Mouse (Mus musculus): Measurements from ENCODE around the gene Pcgf1. TPM values are rescaled to one million over a fixed set of nuclear protein-coding genes. Genes with fewer than 3 reads are reported as not detected.

The Pcgf1 gene
- polyA plus RNA-seq, 1 experiment from 2014 or later = 37.6 TPM

GRCm38 (mm10) chr6:83124851-83125312, 47.2 kb downstream of the Pcgf1 start:
- WGBS = under 1% methylated on average over 30 of the region's 30 CpGs
- H3K27me3 ChIP-seq (ENCODE audit: poor library complexity, severe bottlenecking) = no peaks in the 10 kb centered on the region
- no peaks in the 10 kb centered on the region for H3K9me3 ChIP-seq
- peak overlapping the region; percentile 91 for H3K27ac ChIP-seq
- H3K36me3 ChIP-seq (replicated peaks) = peaks cover 12% of the 10 kb centered on the region
- DNase-seq (ENCODE audit: extremely low spot score, low spot score) = peak; percentile 92
- peak overlapping the region; percentile 67 for H3K4me3 ChIP-seq
- peaks cover 49% of the 10 kb centered on the region for H3K4me1 ChIP-seq

GRCm38 (mm10) chr6:83125331-83125730, 47.7 kb downstream of the Pcgf1 start, which contains the start of gene Ino80b:
Ino80b (minus strand) TSS chr6:83125431.
- 23% methylated on average over 5 of the region's 5 CpGs for WGBS
- Histone ChIP-seq H3K36me3 (replicated peaks) (peaks cover 9% of the 10 kb centered on the region; the same call in 1 of the 2 replicates), H3K4me1 (peaks cover 45% of the 10 kb centered on the region), H3K27ac (peak within 1 kb of the TSS; percentile 91), H3K9me3 (no peaks in the 10 kb centered on the region), H3K4me3 (peak within 1 kb of the TSS; percentile 67), H3K27me3 (ENCODE audit: poor library complexity, severe bottlenecking) (no peaks in the 10 kb centered on the region)
- DNase-seq (ENCODE audit: extremely low spot score, low spot score) = no peak

GRCm38 (mm10) chr6:83127419-83127818, 49.8 kb downstream of the Pcgf1 start:
- Histone ChIP-seq H3K27ac (no peak overlapping the region), H3K4me1 (peaks cover 32% of the 10 kb centered on the region), H3K4me3 (no peak overlapping the region), H3K9me3 (no peaks in the 10 kb centered on the region), H3K36me3 (replicated peaks) (peaks cover 9% of the 10 kb centered on the region; the same call in 1 of the 2 replicates), H3K27me3 (ENCODE audit: poor library complexity, severe bottlenecking) (no peaks in the 10 kb centered on the region)
- 91% methylated on average over 5 of the region's 5 CpGs for WGBS
- DNase-seq (ENCODE audit: extremely low spot score, low spot score) = no peak

MicroRNAs encoded within 50 kb of the gene (microRNA counts, 519-probe panel; counts per million panel counts)
- 341 counts per million, percentile 65 among the panel's probes with 10 or more counts for microRNA mmu-miR-3470a+mmu-miR-3470b

Small RNAs within 50 kb of the gene (microRNA-seq; reads per million reads assigned to microRNA genes)
- gene Mir3470a (not detected), gene Mir7040 (not detected)

Other genes with a start within 250 kb of the Pcgf1 start
- gene Sema4f, start 138.1 kb upstream of the Pcgf1 start, polyA plus RNA-seq (2016; fragmentation: Nextera tagmentation; extraction: Ambion mirVana) = 1.8 TPM in 2 replicates
- gene M1ap, start 131.0 kb upstream of the Pcgf1 start, polyA plus RNA-seq (2016; fragmentation: Nextera tagmentation; extraction: Ambion mirVana) = 0.81 TPM in 1 of 2 replicates, not detected in the other
- 10.4 and 10.9 TPM in 2 replicates for gene Dok1, start 44.4 kb upstream of the Pcgf1 start, polyA plus RNA-seq (2016; fragmentation: Nextera tagmentation; extraction: Ambion mirVana)
- gene Loxl3, start 43.7 kb upstream of the Pcgf1 start, polyA plus RNA-seq (2016; fragmentation: Nextera tagmentation; extraction: Ambion mirVana) = 7.2 and 9.4 TPM in 2 replicates
- gene Aup1, start 23.3 kb upstream of the Pcgf1 start, polyA plus RNA-seq (2016; fragmentation: Nextera tagmentation; extraction: Ambion mirVana) = 164 and 169 TPM in 2 replicates
- gene Htra2, start 22.6 kb upstream of the Pcgf1 start, polyA plus RNA-seq (2016; fragmentation: Nextera tagmentation; extraction: Ambion mirVana) = 78.1 and 92.0 TPM in 2 replicates
- gene Dqx1, start 20.0 kb upstream of the Pcgf1 start, polyA plus RNA-seq (2016; fragmentation: Nextera tagmentation; extraction: Ambion mirVana) = 1.7 TPM in 2 replicates
- gene Tlx2, start 7.6 kb upstream of the Pcgf1 start, polyA plus RNA-seq (2016; fragmentation: Nextera tagmentation; extraction: Ambion mirVana) = not detected in 2 replicates
- 0.20 and 0.29 TPM in 2 replicates for gene Lbx2, start 8.5 kb downstream of the Pcgf1 start, polyA plus RNA-seq (2016; fragmentation: Nextera tagmentation; extraction: Ambion mirVana)
- gene Ccdc142, start 23.7 kb downstream of the Pcgf1 start, polyA plus RNA-seq (2016; fragmentation: Nextera tagmentation; extraction: Ambion mirVana) = 2.6 and 3.1 TPM in 2 replicates
- gene Gm42688, start 23.7 kb downstream of the Pcgf1 start, polyA plus RNA-seq (2016; fragmentation: Nextera tagmentation; extraction: Ambion mirVana) = 1.9 and 2.2 TPM in 2 replicates
- gene Mrpl53, start 31.2 kb downstream of the Pcgf1 start, polyA plus RNA-seq (2016; fragmentation: Nextera tagmentation; extraction: Ambion mirVana) = 135 and 149 TPM in 2 replicates
- gene Mogs, start 37.6 kb downstream of the Pcgf1 start, polyA plus RNA-seq (2016; fragmentation: Nextera tagmentation; extraction: Ambion mirVana) = 32.6 and 38.3 TPM in 2 replicates
- gene Wbp1, start 43.7 kb downstream of the Pcgf1 start, polyA plus RNA-seq (2016; fragmentation: Nextera tagmentation; extraction: Ambion mirVana) = 125 and 137 TPM in 2 replicates
- 17.5 and 19.2 TPM in 2 replicates for gene Ino80b, start 47.6 kb downstream of the Pcgf1 start, polyA plus RNA-seq (2016; fragmentation: Nextera tagmentation; extraction: Ambion mirVana)
- gene Rtkn, start 57.6 kb downstream of the Pcgf1 start, polyA plus RNA-seq (2016; fragmentation: Nextera tagmentation; extraction: Ambion mirVana) = 32.1 and 32.7 TPM in 2 replicates
- 13.9 and 14.7 TPM in 2 replicates for gene Wdr54, start 78.5 kb downstream of the Pcgf1 start, polyA plus RNA-seq (2016; fragmentation: Nextera tagmentation; extraction: Ambion mirVana)
- 1.3 and 1.9 TPM in 2 replicates for gene 1700003E16Rik, start 78.5 kb downstream of the Pcgf1 start, polyA plus RNA-seq (2016; fragmentation: Nextera tagmentation; extraction: Ambion mirVana)
- 88.8 and 93.8 TPM in 2 replicates for gene Dctn1, start 88.1 kb downstream of the Pcgf1 start, polyA plus RNA-seq (2016; fragmentation: Nextera tagmentation; extraction: Ambion mirVana)
- gene Slc4a5, start 142.0 kb downstream of the Pcgf1 start, polyA plus RNA-seq (2016; fragmentation: Nextera tagmentation; extraction: Ambion mirVana) = 0.30 and 1.1 TPM in 2 replicates
- gene Mthfd2, start 248.0 kb downstream of the Pcgf1 start, polyA plus RNA-seq (2016; fragmentation: Nextera tagmentation; extraction: Ambion mirVana) = 64.5 and 65.7 TPM in 2 replicates
- gene Mob1a, start 248.1 kb downstream of the Pcgf1 start, polyA plus RNA-seq (2016; fragmentation: Nextera tagmentation; extraction: Ambion mirVana) = 55.2 and 59.3 TPM in 2 replicates